Mouse (Mus musculus): ENCODE measurements around the gene Slc9a5.

Gene Slc9a5

GRCm38 (mm10) chr8:105354549-105354948 lies 5.9 kb downstream of the Slc9a5 start:
- no peak for DNase-seq (ENCODE audit: low spot score in 2 of 2)

- DNase-seq (ENCODE audit: low spot score in 2 of 2) = peak; percentile 59 to 67
Observed at GRCm38 (mm10) chr8:105355179-105356024, 6.8 kb downstream of the Slc9a5 start.

- no peak for DNase-seq (ENCODE audit: low spot score in 2 of 2)
Observed at GRCm38 (mm10) chr8:105356681-105357080, 8.0 kb downstream of the Slc9a5 start.

- DNase-seq (ENCODE audit: low spot score in 2 of 2) = no peak
Observed at GRCm38 (mm10) chr8:105359208-105359607, 10.6 kb downstream of the Slc9a5 start.

GRCm38 (mm10) chr8:105359646-105360045 lies 11.0 kb downstream of the Slc9a5 start:
- no peak for DNase-seq (ENCODE audit: low spot score in 2 of 2)

GRCm38 (mm10) chr8:105361751-105362702 lies 13.4 kb downstream of the Slc9a5 start:
- peak; percentile 28 to 41 for DNase-seq (ENCODE audit: low spot score in 2 of 2)

GRCm38 (mm10) chr8:105367107-105367506 lies 18.5 kb downstream of the Slc9a5 start:
- DNase-seq (ENCODE audit: low spot score in 2 of 2) = no peak

- no peak for DNase-seq (ENCODE audit: low spot score in 2 of 2)
Observed at GRCm38 (mm10) chr8:105372473-105372872, 23.8 kb downstream of the Slc9a5 start.

- no peak for DNase-seq (ENCODE audit: low spot score in 2 of 2)
Observed at GRCm38 (mm10) chr8:105373032-105373431, 24.4 kb downstream of the Slc9a5 start, which contains the start of gene Plekhg4. TSS of gene Plekhg4 (plus strand) at chr8:105373274.

- no peak for DNase-seq (ENCODE audit: low spot score in 2 of 2)
Observed at GRCm38 (mm10) chr8:105374513-105374966, 25.9 kb downstream of the Slc9a5 start.

GRCm38 (mm10) chr8:105378673-105379072 lies 30.0 kb downstream of the Slc9a5 start:
- peak in 1 of 2 experiments; percentile 29 for DNase-seq (ENCODE audit: low spot score in 2 of 2)

GRCm38 (mm10) chr8:105380308-105380707 lies 31.7 kb downstream of the Slc9a5 start:
- no peak for DNase-seq (ENCODE audit: low spot score in 2 of 2)

- DNase-seq (ENCODE audit: low spot score in 2 of 2) = no peak
Observed at GRCm38 (mm10) chr8:105384070-105384469, 35.4 kb downstream of the Slc9a5 start.

- DNase-seq (ENCODE audit: low spot score in 2 of 2) = no peak
Observed at GRCm38 (mm10) chr8:105387151-105387550, 38.5 kb downstream of the Slc9a5 start.

GRCm38 (mm10) chr8:105389096-105389495 lies 40.5 kb downstream of the Slc9a5 start:
- peak; percentile 41 to 62 for DNase-seq (ENCODE audit: low spot score in 2 of 2)

GRCm38 (mm10) chr8:105393089-105393787 lies 44.6 kb downstream of the Slc9a5 start:
- peak; percentile 26 to 51 for DNase-seq (ENCODE audit: low spot score in 2 of 2)

- no peak for DNase-seq (ENCODE audit: low spot score in 2 of 2)
Observed at GRCm38 (mm10) chr8:105393915-105394314, 45.3 kb downstream of the Slc9a5 start.

GRCm38 (mm10) chr8:105397747-105398146 lies 49.1 kb downstream of the Slc9a5 start:
- DNase-seq (ENCODE audit: low spot score in 2 of 2) = peak; percentile 44 to 51

- no peak for DNase-seq (ENCODE audit: low spot score in 2 of 2)
Observed at GRCm38 (mm10) chr8:105400016-105400415, 51.4 kb downstream of the Slc9a5 start.

- DNase-seq (ENCODE audit: low spot score in 2 of 2) = no peak
Observed at GRCm38 (mm10) chr8:105403467-105403866, 54.8 kb downstream of the Slc9a5 start.

- no peak for DNase-seq (ENCODE audit: low spot score in 2 of 2)
Observed at GRCm38 (mm10) chr8:105404496-105404895, 55.9 kb downstream of the Slc9a5 start.

- DNase-seq (ENCODE audit: low spot score in 2 of 2) = no peak
Observed at GRCm38 (mm10) chr8:105406416-105406815, 57.8 kb downstream of the Slc9a5 start.
